Mouse (Mus musculus) spleen, adult 10 weeks (tissue): ENCODE data around the gene Srrt. TPM values are rescaled to one million over a fixed set of nuclear protein-coding genes. Genes with fewer than 3 reads are reported as not detected.

ENCODE experiments used
- polyA plus RNA-seq: library from polyadenylated mRNA; stranded (reverse); fragments of 350-450 nt; fragmentation: Illumina TruSeq; extraction: RNeasy Lipid Tissue Mini Kit (QIAGEN cat#74804); gene quantifications from one replicate; pipeline ENCODE4 v1.2.3, GENCODE M21; 2015; ENCODE audit warnings: low replicate concordance; ENCODE audit not compliant: insufficient read depth

Srrt gene
- polyA plus RNA-seq = 287 TPM

GRCm38 (mm10) chr5:137307071-137307912 is at the start of gene Srrt:
Gene Srrt (minus strand): TSS chr5:137307674.

GRCm38 (mm10) chr5:137349384-137350204 is 42.1 kb upstream of the Srrt start, which contains the start of gene Ephb4:
Gene Ephb4 (plus strand): TSS chr5:137350109.

GRCm38 (mm10) chr5:137333512-137334174 is 26.2 kb upstream of the Srrt start, which contains the start of gene Slc12a9:
Gene Slc12a9 (minus strand): TSS chr5:137333597.

GRCm38 (mm10) chr5:137314193-137315083 is 7.0 kb upstream of the Srrt start, which contains the start of gene Trip6:
Gene Trip6 (minus strand): TSS chr5:137314404.

GRCm38 (mm10) chr5:137293839-137294743 is 13.4 kb downstream of the Srrt start, which contains the start of gene Ufsp1:
Gene Ufsp1 (plus strand): TSS chr5:137294629.

GRCm38 (mm10) chr5:137287032-137287952 is 20.2 kb downstream of the Srrt start, which contains the start of gene Ache:
Gene Ache (plus strand): TSS chr5:137287519.

Other genes starting within 250 kb of the Srrt start
- gene Serpine1, start 235.4 kb downstream of the Srrt start, polyA plus RNA-seq = 1.8 TPM
- 57.0 TPM for gene Trim56, start 191.5 kb downstream of the Srrt start, polyA plus RNA-seq
- gene Muc3, start 158.4 kb downstream of the Srrt start, polyA plus RNA-seq = not detected
- 4.1 TPM for gene Muc3a, start 95.3 kb downstream of the Srrt start, polyA plus RNA-seq
- 2.4 TPM for gene Ache, start 20.2 kb downstream of the Srrt start, polyA plus RNA-seq
- 3.4 TPM for gene Ufsp1, start 13.0 kb downstream of the Srrt start, polyA plus RNA-seq
- 3.0 TPM for gene Trip6, start 6.7 kb upstream of the Srrt start, polyA plus RNA-seq
- gene Slc12a9, start 25.9 kb upstream of the Srrt start, polyA plus RNA-seq = 9.0 TPM
- gene Ephb4, start 42.4 kb upstream of the Srrt start, polyA plus RNA-seq = 6.1 TPM
- not detected for gene Zan, start 169.4 kb upstream of the Srrt start, polyA plus RNA-seq
- gene Pop7, start 194.8 kb upstream of the Srrt start, polyA plus RNA-seq = 5.8 TPM
- gene Gigyf1, start 210.9 kb upstream of the Srrt start, polyA plus RNA-seq = 17.4 TPM
- gene Epo, start 225.6 kb upstream of the Srrt start, polyA plus RNA-seq = not detected
- gene Gnb2, start 225.8 kb upstream of the Srrt start, polyA plus RNA-seq = 75.7 TPM
- gene Actl6b, start 245.8 kb upstream of the Srrt start, polyA plus RNA-seq = not detected